Mouse (Mus musculus) MEL (cell line): ENCODE measurements at regions not wholly inside any gene's neighbourhood (a gene's known extent, or its start where the extent isn't known, plus 50 kb on each side); places are given as distances from the start of the nearest gene placed in this dataset.

ENCODE experiments used
- DNase-seq: peaks from one replicate; pipeline ENCODE4 v3.0.0; 2011; ENCODE audit warnings: low read depth, low spot score
- H3K27ac ChIP-seq: 2 replicates; pipeline ENCODE4 v1.5.1; 2012; ENCODE audit warnings: low read depth, mild to moderate bottlenecking, control low read depth, low read length, moderate library complexity; ENCODE audit not compliant: control insufficient read depth
- H3K27me3 ChIP-seq, 2 experiments: fragments of 150-350 bp in 1 of 2; sonication (generic) in 1 of 2; 2 replicates each; pipeline ENCODE4 v1.6.1; 2012; ENCODE audit warnings: low read length in 2 of 2, mild to moderate bottlenecking in 2 of 2, improper control_type of control experiment in 1 of 2, moderate library complexity in 1 of 2; ENCODE audit not compliant: insufficient read depth in 2 of 2, control insufficient read depth in 1 of 2
- H3K36me3 ChIP-seq, 2 experiments: 2 replicates each; pipeline ENCODE4 v1.6.1; 2012 to 2014; ENCODE audit warnings: low read length in 2 of 2, improper control_type of control experiment in 1 of 2, inconsistent platforms in 1 of 2, mild to moderate bottlenecking in 1 of 2; ENCODE audit not compliant: insufficient read depth in 2 of 2, control insufficient read depth in 1 of 2
- H3K4me1 ChIP-seq, 2 experiments: fragments of 150-350 bp in 1 of 2; sonication (generic) in 1 of 2; 2 replicates each; pipeline ENCODE4 v1.6.1; 2012; ENCODE audit warnings: low read length in 2 of 2, improper control_type of control experiment in 1 of 2, mild to moderate bottlenecking in 1 of 2; ENCODE audit not compliant: insufficient read depth in 2 of 2, control insufficient read depth in 1 of 2
- H3K4me3 ChIP-seq, 2 experiments: fragments of 150-350 bp in 1 of 2; sonication (generic) in 1 of 2; 2 replicates each; pipeline ENCODE4 v1.5.1; 2012; ENCODE audit warnings: low read depth in 2 of 2, low read length in 2 of 2, mild to moderate bottlenecking in 2 of 2, moderate library complexity in 2 of 2, control low read depth in 1 of 2, improper control_type of control experiment in 1 of 2; ENCODE audit not compliant: control insufficient read depth in 1 of 2, insufficient read depth in 1 of 2
- H3K79me2 ChIP-seq: 2 replicates; pipeline ENCODE4 v1.6.1; 2012; ENCODE audit warnings: mild to moderate bottlenecking, low read length, moderate library complexity; ENCODE audit not compliant: control insufficient read depth, poor library complexity, insufficient read depth
- H3K9ac ChIP-seq: 2 replicates; pipeline ENCODE4 v1.6.1; 2012; ENCODE audit warnings: low read depth, mild to moderate bottlenecking, control low read depth, low read length, moderate library complexity; ENCODE audit not compliant: control insufficient read depth, poor library complexity, severe bottlenecking
- H3K9me3 ChIP-seq: fragments of 150-350 bp; sonication (generic); replicated peaks from 2 replicates; pipeline ENCODE4 v1.6.1; 2012; ENCODE audit warnings: mild to moderate bottlenecking, low read length, improper control_type of control experiment, moderate library complexity; ENCODE audit not compliant: insufficient read depth
- BHLHE40 ChIP-seq: IDR thresholded peaks from 2 replicates; pipeline ENCODE4 v1.6.1; 2012; ENCODE audit warnings: low read depth, mild to moderate bottlenecking, inconsistent platforms, low read length, improper control_type of control experiment, borderline replicate concordance
- CHD1 ChIP-seq: IDR thresholded peaks from 2 replicates; pipeline ENCODE4 v1.6.1; 2012; ENCODE audit warnings: low read depth, mild to moderate bottlenecking, inconsistent platforms, low read length, improper control_type of control experiment
- ELF1 ChIP-seq: IDR thresholded peaks from 2 replicates; pipeline ENCODE4 v1.6.1; 2014; ENCODE audit warnings: low read depth, mild to moderate bottlenecking, inconsistent platforms, low read length, improper control_type of control experiment, moderate library complexity
- EP300 ChIP-seq, 2 experiments: IDR thresholded peaks; 2 replicates each; pipeline ENCODE4 v1.6.1; 2011; ENCODE audit warnings: improper control_type of control experiment in 2 of 2, low read length in 2 of 2, low read depth in 1 of 2, mild to moderate bottlenecking in 1 of 2
- GABPA ChIP-seq: IDR thresholded peaks from 2 replicates; pipeline ENCODE4 v1.6.1; 2012; ENCODE audit warnings: low read depth, mild to moderate bottlenecking, inconsistent platforms, low read length, improper control_type of control experiment, moderate library complexity
- GATA1 ChIP-seq: IDR thresholded peaks from 2 replicates; pipeline ENCODE4 v1.6.1; 2011; ENCODE audit warnings: low read depth, low read length, improper control_type of control experiment
- MAZ ChIP-seq: IDR thresholded peaks from 2 replicates; pipeline ENCODE4 v1.6.1; 2012; ENCODE audit warnings: low read depth, mild to moderate bottlenecking, inconsistent platforms, low read length, improper control_type of control experiment
- MYC ChIP-seq: IDR thresholded peaks from 2 replicates; pipeline ENCODE4 v1.6.1; 2011; ENCODE audit warnings: low read depth, mild to moderate bottlenecking, low read length, improper control_type of control experiment, moderate library complexity
- NRF1 ChIP-seq: IDR thresholded peaks from 2 replicates; pipeline ENCODE4 v1.6.1; 2014; ENCODE audit warnings: low read depth, mild to moderate bottlenecking, inconsistent platforms, low read length, improper control_type of control experiment, moderate library complexity; ENCODE audit not compliant: poor library complexity, insufficient read depth, severe bottlenecking
- RAD21 ChIP-seq: IDR thresholded peaks from 2 replicates; pipeline ENCODE4 v1.6.1; 2011; ENCODE audit warnings: mild to moderate bottlenecking, low read depth, low read length, improper control_type of control experiment
- SIN3A ChIP-seq: IDR thresholded peaks from 2 replicates; pipeline ENCODE4 v1.6.1; 2012; ENCODE audit warnings: low read length, improper control_type of control experiment, inconsistent platforms
- SMC3 ChIP-seq: IDR thresholded peaks from 2 replicates; pipeline ENCODE4 v1.6.1; 2011; ENCODE audit warnings: low read depth, low read length, improper control_type of control experiment
- TAL1 ChIP-seq: IDR thresholded peaks from 2 replicates; pipeline ENCODE4 v1.6.1; 2012; ENCODE audit warnings: mild to moderate bottlenecking, inconsistent platforms, low read length, moderate library complexity, mixed read lengths
- TBP ChIP-seq: IDR thresholded peaks from 2 replicates; pipeline ENCODE4 v1.8.0; 2011; ENCODE audit warnings: low read depth, low read length, improper control_type of control experiment
- TCF12 ChIP-seq: IDR thresholded peaks from 2 replicates; pipeline ENCODE4 v1.6.1; 2014; ENCODE audit warnings: low read depth, mild to moderate bottlenecking, inconsistent platforms, low read length, improper control_type of control experiment, moderate library complexity
- UBTF ChIP-seq: IDR thresholded peaks from 2 replicates; pipeline ENCODE4 v1.6.1; 2012; ENCODE audit warnings: low read depth, mild to moderate bottlenecking, inconsistent platforms, low read length, improper control_type of control experiment, moderate library complexity, borderline replicate concordance; ENCODE audit not compliant: insufficient read depth
- USF1 ChIP-seq: IDR thresholded peaks from 2 replicates; pipeline ENCODE4 v1.6.1; 2014; ENCODE audit warnings: low read depth, mild to moderate bottlenecking, inconsistent platforms, low read length, improper control_type of control experiment, moderate library complexity
- ZMIZ1 ChIP-seq: IDR thresholded peaks from 2 replicates; pipeline ENCODE4 v1.6.1; 2012; ENCODE audit warnings: low read depth, mild to moderate bottlenecking, inconsistent platforms, low read length, improper control_type of control experiment, moderate library complexity
- ZNF384 ChIP-seq: IDR thresholded peaks from 2 replicates; pipeline ENCODE4 v1.6.1; 2012; ENCODE audit warnings: low read depth, mild to moderate bottlenecking, inconsistent platforms, low read length, improper control_type of control experiment

DNA sequence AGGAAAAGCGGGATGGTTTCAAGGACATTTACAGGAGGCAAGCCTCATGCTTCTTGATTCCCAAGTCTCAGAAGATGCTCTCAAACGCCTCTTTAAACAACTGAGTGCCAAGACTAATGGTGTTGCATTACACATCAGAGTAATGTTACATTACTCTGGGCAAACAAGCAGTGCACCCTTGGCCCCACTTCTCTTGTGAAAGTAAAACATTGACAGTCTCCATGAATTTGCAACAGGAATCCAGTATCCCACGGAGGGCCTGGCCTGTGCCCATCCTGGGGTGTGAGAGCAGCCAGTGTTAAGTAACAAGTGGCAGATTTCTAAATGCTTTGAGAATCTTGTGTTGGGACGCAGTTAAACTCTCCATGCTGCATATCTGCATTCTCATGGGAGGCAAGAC lies 194.3 kb upstream of the Adra1b start:
- H3K9ac ChIP-seq = no peak overlapping the region
- no peak overlapping the region for H3K27ac ChIP-seq
- TF ChIP-seq EP300 (IDR thresholded peaks at IDR 0.05; ENCODE audit: low read depth in 1 of 2, low read length in 2 of 2) = no peak
- no peak for TF ChIP-seq MYC
- no peak for TF ChIP-seq USF1
- TF ChIP-seq MAZ = no peak
- TF ChIP-seq TCF12 = no peak
- TF ChIP-seq UBTF = no peak
- TF ChIP-seq TAL1 = no peak
- no peak for TF ChIP-seq GABPA
- TF ChIP-seq TBP = no peak
- TF ChIP-seq BHLHE40 = no peak
- TF ChIP-seq SMC3 = no peak
- TF ChIP-seq GATA1 = no peak
- no peak overlapping the region for H3K4me3 ChIP-seq
- no peaks in the 10 kb centered on the region for H3K9me3 ChIP-seq
- no peaks in the 10 kb centered on the region for H3K79me2 ChIP-seq
- H3K36me3 ChIP-seq = no peaks in the 10 kb centered on the region
- no peaks in the 10 kb centered on the region for H3K4me1 ChIP-seq
- H3K27me3 ChIP-seq = no peaks in the 10 kb centered on the region
- no peak for DNase-seq

DNA sequence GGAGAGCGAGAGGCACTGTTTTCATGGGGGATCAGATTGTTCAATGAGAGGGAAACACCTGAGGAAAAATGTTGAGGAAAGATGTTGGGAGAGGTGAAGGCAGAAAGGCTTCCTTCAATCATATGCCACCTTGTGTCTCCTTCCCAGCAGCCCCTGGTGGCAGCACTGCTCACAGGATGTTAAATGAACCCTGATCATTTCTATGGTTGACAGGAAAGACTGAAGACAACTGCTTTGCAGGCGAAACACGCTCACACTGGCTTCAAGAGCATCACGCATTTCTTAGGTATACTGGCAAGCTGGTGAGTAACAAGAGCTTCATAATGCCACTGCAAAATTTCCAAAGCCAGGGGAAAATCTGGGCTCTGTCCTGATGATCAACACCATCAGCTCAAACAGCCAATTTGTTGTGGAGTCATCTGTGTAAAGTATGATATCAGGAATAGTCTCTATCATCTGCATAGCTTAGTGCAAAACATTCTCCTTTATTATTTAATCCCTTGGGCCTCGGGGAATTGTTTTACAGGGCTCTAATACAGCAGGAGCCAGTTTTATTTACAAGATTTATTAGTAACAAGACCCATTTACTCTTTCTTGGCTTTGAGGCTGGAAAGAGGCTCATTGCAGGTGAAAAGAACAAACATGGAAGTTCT lies 202.3 kb upstream of the Adra1b start:
- no peaks in the 10 kb centered on the region for H3K9me3 ChIP-seq
- no peaks in the 10 kb centered on the region for H3K36me3 ChIP-seq
- no peaks in the 10 kb centered on the region for H3K79me2 ChIP-seq
- no peaks in the 10 kb centered on the region for H3K4me1 ChIP-seq
- H3K27me3 ChIP-seq = no peaks in the 10 kb centered on the region
- TF ChIP-seq ZNF384 = no peak
- no peak for TF ChIP-seq NRF1
- TF ChIP-seq RAD21 = no peak
- no peak for TF ChIP-seq CHD1
- no peak for TF ChIP-seq UBTF
- TF ChIP-seq ELF1 = no peak
- no peak for TF ChIP-seq BHLHE40
- TF ChIP-seq SIN3A = no peak
- TF ChIP-seq ZMIZ1 = no peak
- H3K4me3 ChIP-seq = no peak overlapping the region
- DNase-seq = no peak
- H3K27ac ChIP-seq = no peak overlapping the region
- no peak overlapping the region for H3K9ac ChIP-seq
